Comparison of ENCODE assay signal across 8 mouse cellular contexts in genomic region chr9:66349144-66349859, GRCm38 (mm10). TPM values are rescaled to one million over a fixed set of nuclear protein-coding genes. Genes with fewer than 3 reads are reported as not detected.
A peak's percentile ranks its signal among the peaks of the same experiment; 100 is the strongest.
DNase-seq lines count a peak whose midpoint lies in the region; ATAC-seq and TF ChIP-seq lines count a peak whose summit lies in the region.

No protein-coding gene starts in this region.

- no peaks in the 10 kb centered on the region for H3K36me3 ChIP-seq in embryonic facial prominence, embryonic 13.5 days
- no peaks in the 10 kb centered on the region for H3K36me3 ChIP-seq in intestine, postnatal 0 days (ENCODE audit: control insufficient read depth, insufficient read depth)
- no peaks in the 10 kb centered on the region for H3K36me3 ChIP-seq in neural tube, embryonic 12.5 days

- TF ChIP-seq CTCF in lung, adult 2 months (IDR thresholded peaks at IDR 0.05; ENCODE audit: insufficient read depth, low read length) = no peak
- TF ChIP-seq CTCF in intestine, postnatal 0 days (IDR thresholded peaks at IDR 0.05; ENCODE audit: low read depth) = no peak

- no peak for DNase-seq in lung, adult 2 months
- no peak for DNase-seq in lung, postnatal 36 days
- DNase-seq in right cerebral cortex, postnatal 4 days = no peak
- no peak for DNase-seq in gastrocnemius, postnatal 10 days
- no peak for DNase-seq in adrenal gland, postnatal 4 days (ENCODE audit: low spot score in 2 of 2)

- peak overlapping the region; percentile 92; the same call in 1 of the 2 replicates for H3K27ac ChIP-seq in embryonic facial prominence, embryonic 13.5 days
- H3K27ac ChIP-seq in intestine, postnatal 0 days (ENCODE audit: low read depth, low read length) = no peak overlapping the region
- peak overlapping the region; percentile 98; the same call in 1 of the 2 replicates for H3K27ac ChIP-seq in neural tube, embryonic 12.5 days

- no peak for ATAC-seq in embryonic facial prominence, embryonic 13.5 days (ENCODE audit: insufficient number of reproducible peaks, insufficient read depth, low FRiP score, low TSS enrichment, low read depth)
- no peak for ATAC-seq in intestine, postnatal 0 days
- peak; percentile 22; the same call in 1 of the 2 replicates for ATAC-seq in neural tube, embryonic 12.5 days (ENCODE audit: low FRiP score, low read depth)

- no peak for TF ChIP-seq POLR2A in lung, adult 2 months (IDR thresholded peaks at IDR 0.05; ENCODE audit: borderline replicate concordance, extremely low read depth, low read depth, low read length)

- no peaks in the 10 kb centered on the region for H3K9me3 ChIP-seq in embryonic facial prominence, embryonic 13.5 days
- no peaks in the 10 kb centered on the region for H3K9me3 ChIP-seq in intestine, postnatal 0 days (ENCODE audit: control insufficient read depth)
- no peaks in the 10 kb centered on the region for H3K9me3 ChIP-seq in neural tube, embryonic 12.5 days

- H3K27me3 ChIP-seq in embryonic facial prominence, embryonic 13.5 days = no peaks in the 10 kb centered on the region
- no peaks in the 10 kb centered on the region for H3K27me3 ChIP-seq in intestine, postnatal 0 days (replicated peaks; ENCODE audit: control insufficient read depth, insufficient read depth, low read length)
- H3K27me3 ChIP-seq in neural tube, embryonic 12.5 days (replicated peaks) = no peaks in the 10 kb centered on the region

- H3K4me1 ChIP-seq in lung, adult 2 months (ENCODE audit: control insufficient read depth, insufficient read depth, low read length) = 0 out of 2 replicates have a peak, but pooled peaks cover 3% of the 10 kb centered on the region
- peaks cover 13% of the 10 kb centered on the region for H3K4me1 ChIP-seq in embryonic facial prominence, embryonic 13.5 days
- H3K4me1 ChIP-seq in intestine, postnatal 0 days (replicated peaks; ENCODE audit: control insufficient read depth, insufficient read depth, low read length) = no peaks in the 10 kb centered on the region; the same call in 1 of the 2 replicates
- peaks cover 13% of the 10 kb centered on the region; the same call in 1 of the 2 replicates for H3K4me1 ChIP-seq in neural tube, embryonic 12.5 days

- H3K9ac ChIP-seq in embryonic facial prominence, embryonic 13.5 days = peak overlapping the region; percentile 98
- peak overlapping the region; percentile 97 for H3K9ac ChIP-seq in intestine, postnatal 0 days (ENCODE audit: low read depth, low read length)
- H3K9ac ChIP-seq in neural tube, embryonic 12.5 days = peak overlapping the region; percentile 87

- peak overlapping the region; percentile 92 for H3K4me2 ChIP-seq in embryonic facial prominence, embryonic 13.5 days
- peak overlapping the region; percentile 91 for H3K4me2 ChIP-seq in intestine, postnatal 0 days (replicated peaks; ENCODE audit: low read depth)
- peak overlapping the region; percentile 83 for H3K4me2 ChIP-seq in neural tube, embryonic 12.5 days (replicated peaks)

- 33% methylated on average over 8 of the region's 8 CpGs for WGBS in lung, adult 2 months
- WGBS in embryonic facial prominence, embryonic 13.5 days = 40% methylated on average over 8 of the region's 8 CpGs
- WGBS in intestine, postnatal 0 days = 38% methylated on average over 8 of the region's 8 CpGs
- 43% methylated on average over 8 of the region's 8 CpGs for WGBS in neural tube, embryonic 12.5 days

- H3K4me3 ChIP-seq in lung, adult 2 months (replicated peaks; ENCODE audit: extremely low read depth, low read depth, low read length) = peak overlapping the region; percentile 80
- H3K4me3 ChIP-seq in embryonic facial prominence, embryonic 13.5 days = peak overlapping the region; percentile 99
- peak overlapping the region; percentile 99 for H3K4me3 ChIP-seq in intestine, postnatal 0 days (ENCODE audit: low read depth, low read length)
- H3K4me3 ChIP-seq in neural tube, embryonic 12.5 days = peak overlapping the region; percentile 78

RNA-seq across cellular contexts. Expression of gene Herc1, which starts 0.9 kb away (rescaled TPM):
- polyA plus RNA-seq in lung, adult 2 months (2012; rRNA removed) = 11.4 and 15.7 TPM in 2 replicates
- polyA plus RNA-seq in embryonic facial prominence, embryonic 13.5 days (2015; fragmentation: Nextera tagmentation; extraction: Ambion mirVana) = 24.0 and 26.0 TPM in 2 replicates
- polyA plus RNA-seq in intestine, postnatal 0 days (2015; fragmentation: Nextera tagmentation; extraction: Ambion mirVana) = 7.2 and 10.2 TPM in 2 replicates
- polyA plus RNA-seq in neural tube, embryonic 12.5 days (2016; fragmentation: Nextera tagmentation; extraction: Ambion mirVana) = 44.2 and 46.7 TPM in 2 replicates
- total RNA-seq in gastrocnemius, postnatal 10 days (2021) = 10 to 100 TPM; 34.9 to 43.1 TPM
- total RNA-seq in adrenal gland, postnatal 4 days (2021) = 10 to 100 TPM; 43.3 to 51.3 TPM
